Mouse (Mus musculus) limb, embryonic 11.5 days (tissue): Measurements from ENCODE around the gene Ulk4. TPM values are rescaled to one million over a fixed set of nuclear protein-coding genes. Genes with fewer than 3 reads are reported as not detected.
A peak's percentile ranks its signal among the peaks of the same experiment; 100 is the strongest.

Source experiments
- ATAC-seq: fragments of 200-750 bp; cut with Nextera tagmentation; 2 replicates; pipeline ENCODE4 v1.8.0; 2017; ENCODE audit warnings: low read depth; ENCODE audit not compliant: insufficient number of reproducible peaks, low FRiP score, low TSS enrichment
- DNase-seq: peaks from one replicate; pipeline ENCODE4 v3.0.0-alpha.2; 2015; ENCODE audit warnings: low spot score
- H3K27ac ChIP-seq: fragments of 300-500 bp; sonication (generic); replicated peaks from 2 replicates; pipeline ENCODE4 v1.5.1; 2014; ENCODE audit warnings: low read depth, mild to moderate bottlenecking, low read length
- H3K27me3 ChIP-seq: fragments of 300-500 bp; sonication (generic); 2 replicates; pipeline ENCODE4 v1.6.1; 2014; ENCODE audit warnings: mild to moderate bottlenecking, low read length, mixed read lengths; ENCODE audit not compliant: control insufficient read depth, insufficient read depth
- H3K36me3 ChIP-seq: fragments of 300-500 bp; sonication (generic); 2 replicates; pipeline ENCODE4 v1.6.1; 2014; ENCODE audit warnings: mild to moderate bottlenecking, low read length, moderate library complexity, mixed read lengths; ENCODE audit not compliant: control insufficient read depth, insufficient read depth
- H3K4me1 ChIP-seq: fragments of 300-500 bp; sonication (generic); 2 replicates; pipeline ENCODE4 v1.6.1; 2014; ENCODE audit warnings: low read length, mixed read lengths; ENCODE audit not compliant: control insufficient read depth, insufficient read depth
- H3K4me2 ChIP-seq: fragments of 300-500 bp; sonication (generic); 2 replicates; pipeline ENCODE4 v1.6.1; 2014; ENCODE audit warnings: low read depth, mild to moderate bottlenecking, moderate library complexity; ENCODE audit not compliant: severe bottlenecking
- H3K4me3 ChIP-seq: fragments of 300-500 bp; sonication (generic); 2 replicates; pipeline ENCODE4 v1.5.1; 2014; ENCODE audit warnings: low read depth, low read length
- H3K9ac ChIP-seq: fragments of 300-500 bp; sonication (generic); 2 replicates; pipeline ENCODE4 v1.6.1; 2014; ENCODE audit warnings: mild to moderate bottlenecking, low read length
- H3K9me3 ChIP-seq: fragments of 300-500 bp; sonication (generic); 2 replicates; pipeline ENCODE4 v1.6.1; 2016; ENCODE audit warnings: low read length; ENCODE audit not compliant: control insufficient read depth
- WGBS: fragments of 180-500 bp; shearing (Covaris S2); extraction: QIAGEN DNeasy Blood & Tissue Kit; methylation state at CpG from one replicate; pipeline ENCODE4 v1.1.7; 2014; 5-methylcytosine and 5-hydroxymethylcytosine counted together
- polyA plus RNA-seq: library from polyadenylated mRNA; unstranded; fragments of >200 nt; fragmentation: Nextera tagmentation; extraction: Ambion mirVana; gene quantifications from 2 replicates; pipeline ENCODE4 v1.2.1, GENCODE M21; 2014

The Ulk4 gene
- polyA plus RNA-seq: 147 and 159 TPM in 2 replicates

- peak within 1 kb of the TSS; percentile 72 for H3K9ac ChIP-seq
- H3K27me3 ChIP-seq: no peaks in the 10 kb centered on the region
- peak within 1 kb of the TSS; percentile 66 for H3K4me3 ChIP-seq
- peak within 1 kb of the TSS; percentile 73 for H3K4me2 ChIP-seq
- WGBS: under 1% methylated on average over 59 of the region's 59 CpGs
- H3K27ac ChIP-seq: peak within 1 kb of the TSS; percentile 52; the same call in 1 of the 2 replicates
- no peaks in the 10 kb centered on the region for H3K9me3 ChIP-seq
- DNase-seq (peak; percentile 94), ATAC-seq (peak; percentile 96)
- no peaks in the 10 kb centered on the region for H3K4me1 ChIP-seq
- no peaks in the 10 kb centered on the region for H3K36me3 ChIP-seq
Observed at GRCm38 (mm10) chr9:121277118-121278060, at the start of gene Ulk4. Gene Ulk4, minus strand, starts transcription at chr9:121277197.

GRCm38 (mm10) chr9:121322034-121322433, 45.0 kb upstream of the Ulk4 start:
- H3K4me1 ChIP-seq: peaks cover 10% of the 10 kb centered on the region
- H3K9ac ChIP-seq: no peak overlapping the region
- no peak overlapping the region for H3K27ac ChIP-seq
- no peaks in the 10 kb centered on the region for H3K36me3 ChIP-seq
- no peaks in the 10 kb centered on the region for H3K9me3 ChIP-seq
- DNase-seq (no peak), ATAC-seq (no peak)
- no peaks in the 10 kb centered on the region for H3K27me3 ChIP-seq
- WGBS: 94% methylated on average over 14 of the region's 14 CpGs
- H3K4me3 ChIP-seq: no peak overlapping the region
- H3K4me2 ChIP-seq: no peak overlapping the region

- H3K9ac ChIP-seq: no peak overlapping the region
- H3K9me3 ChIP-seq: no peaks in the 10 kb centered on the region
- H3K27ac ChIP-seq: no peak overlapping the region
- H3K27me3 ChIP-seq: no peaks in the 10 kb centered on the region
- DNase-seq: no peak
- H3K36me3 ChIP-seq: no peaks in the 10 kb centered on the region
- 88% methylated on average over 2 of the region's 2 CpGs for WGBS
- peaks cover 10% of the 10 kb centered on the region for H3K4me1 ChIP-seq
- no peak overlapping the region for H3K4me2 ChIP-seq
- no peak overlapping the region for H3K4me3 ChIP-seq
- no peak for ATAC-seq
Observed at GRCm38 (mm10) chr9:121321118-121321517, 44.1 kb upstream of the Ulk4 start.

- no peak overlapping the region for H3K4me3 ChIP-seq
- H3K4me1 ChIP-seq: peaks cover 10% of the 10 kb centered on the region
- H3K9me3 ChIP-seq: no peaks in the 10 kb centered on the region
- no peaks in the 10 kb centered on the region for H3K27me3 ChIP-seq
- H3K27ac ChIP-seq: peak overlapping the region; percentile 26; the same call in 1 of the 2 replicates
- no peak overlapping the region for H3K9ac ChIP-seq
- WGBS: 57% methylated on average over 2 of the region's 2 CpGs
- no peaks in the 10 kb centered on the region for H3K36me3 ChIP-seq
- no peak overlapping the region for H3K4me2 ChIP-seq
- ATAC-seq: no peak
- DNase-seq: no peak
Observed at GRCm38 (mm10) chr9:121320433-121320832, 43.4 kb upstream of the Ulk4 start.

GRCm38 (mm10) chr9:121319323-121319966, 42.4 kb upstream of the Ulk4 start:
- no peak overlapping the region for H3K4me3 ChIP-seq
- DNase-seq: peak; percentile 67

GRCm38 (mm10) chr9:121316621-121317405, 39.8 kb upstream of the Ulk4 start:
- Histone ChIP-seq H3K4me1 (peaks cover 33% of the 10 kb centered on the region), H3K4me2 (no peak overlapping the region), H3K4me3 (no peak overlapping the region), H3K9me3 (no peaks in the 10 kb centered on the region), H3K27me3 (no peaks in the 10 kb centered on the region), H3K9ac (no peak overlapping the region), H3K27ac (no peak overlapping the region), H3K36me3 (no peaks in the 10 kb centered on the region)
- DNase-seq: no peak
- no peak for ATAC-seq
- 70% methylated on average over 12 of the region's 12 CpGs for WGBS

More at GRCm38 (mm10) chr9:121319323-121319966, 42.4 kb upstream of the Ulk4 start:
- Histone ChIP-seq H3K4me2 (no peak overlapping the region), H3K27ac (no peak overlapping the region; the same call in 1 of the 2 replicates), H3K36me3 (no peaks in the 10 kb centered on the region), H3K9me3 (no peaks in the 10 kb centered on the region), H3K4me1 (peaks cover 15% of the 10 kb centered on the region), H3K27me3 (no peaks in the 10 kb centered on the region), H3K9ac (no peak overlapping the region)
- 31% methylated on average over 10 of the region's 10 CpGs for WGBS
- peak; percentile 84 for ATAC-seq

- Histone ChIP-seq H3K27me3 (no peaks in the 10 kb centered on the region), H3K4me3 (no peak overlapping the region), H3K4me1 (peaks cover 33% of the 10 kb centered on the region), H3K9me3 (no peaks in the 10 kb centered on the region), H3K4me2 (no peak overlapping the region), H3K36me3 (no peaks in the 10 kb centered on the region), H3K9ac (no peak overlapping the region), H3K27ac (no peak overlapping the region)
- WGBS: 78% methylated on average over 4 of the region's 4 CpGs
- ATAC-seq (no peak), DNase-seq (no peak)
Observed at GRCm38 (mm10) chr9:121315901-121316595, 39.1 kb upstream of the Ulk4 start.
